Mouse (Mus musculus) heart, postnatal 0 days (tissue): ENCODE measurements around the gene Rev1.

Experiments
- CTCF ChIP-seq: IDR thresholded peaks from 2 replicates; pipeline ENCODE4 v1.5.1; 2016; ENCODE audit warnings: antibody characterized with exemption, control low read depth, low read depth
- EP300 ChIP-seq: IDR thresholded peaks from 2 replicates; pipeline ENCODE4 v1.6.1; 2016; ENCODE audit warnings: antibody characterized with exemption, low read depth

GRCm38 (mm10) chr1:38058417-38058816 is 71.2 kb downstream of the Rev1 start:
- TF ChIP-seq EP300: no peak
- TF ChIP-seq CTCF: no peak
